Mouse (Mus musculus) small intestine, adult 2 months (tissue): ENCODE results near the gene Gm11634. TPM values are rescaled to one million over a fixed set of nuclear protein-coding genes. Genes with fewer than 3 reads are reported as not detected.
"Not testable (repeated sequence)": the region's sequence is repeated elsewhere in the genome, so short reads cannot be mapped to it uniquely, and the experiment has no call there.

Source experiments
- H3K27ac ChIP-seq: fragments of 200-500 bp; 2 replicates; pipeline ENCODE4 v1.5.1; 2012; ENCODE audit warnings: low read depth, low read length, control low read depth, inconsistent platforms; ENCODE audit not compliant: insufficient read depth
- H3K27me3 ChIP-seq: fragments of 200-500 bp; 2 replicates; pipeline ENCODE4 v1.6.1; 2012; ENCODE audit warnings: mild to moderate bottlenecking, moderate library complexity, low read length, inconsistent platforms; ENCODE audit not compliant: control insufficient read depth, insufficient read depth
- H3K36me3 ChIP-seq: fragments of 200-500 bp; 2 replicates; pipeline ENCODE4 v1.6.1; 2012; ENCODE audit warnings: mild to moderate bottlenecking, low read length, control low read depth, inconsistent platforms; ENCODE audit not compliant: control insufficient read depth, insufficient read depth
- H3K4me1 ChIP-seq: fragments of 200-500 bp; 2 replicates; pipeline ENCODE4 v1.6.1; 2012; ENCODE audit warnings: low read length, inconsistent platforms, mixed read lengths; ENCODE audit not compliant: control insufficient read depth, insufficient read depth, insufficient read length
- H3K4me3 ChIP-seq: fragments of 200-500 bp; 2 replicates; pipeline ENCODE4 v1.5.1; 2012; ENCODE audit warnings: low read depth, mild to moderate bottlenecking, control low read depth, inconsistent platforms, low read length, moderate library complexity
- CTCF ChIP-seq: fragments of 200-500 bp; IDR thresholded peaks from 2 replicates; pipeline ENCODE4 v1.5.1; 2012; ENCODE audit warnings: low read depth, mild to moderate bottlenecking, control low read depth, inconsistent platforms, low read length, moderate library complexity, mixed read lengths; ENCODE audit not compliant: insufficient replicate concordance, insufficient read length; ENCODE audit errors: extremely low read depth
- POLR2A ChIP-seq: fragments of 200-500 bp; IDR thresholded peaks from 2 replicates; pipeline ENCODE4 v1.6.1; 2012; ENCODE audit warnings: low read depth, mild to moderate bottlenecking, control low read depth, inconsistent platforms, low read length, moderate library complexity
- WGBS: fragments of 180-500 bp; shearing (Covaris S2); methylation state at CpG from one replicate; pipeline ENCODE4 v1.1.7; 2018; 5-methylcytosine and 5-hydroxymethylcytosine counted together
- polyA plus RNA-seq: library from polyadenylated mRNA; depleted of rRNA; stranded (reverse); fragments of >200 nt; gene quantifications from 2 replicates; pipeline ENCODE4 v1.2.3, GENCODE M21; 2012

The Gm11634 gene
- polyA plus RNA-seq, 1 experiment, result not detected

DNA sequence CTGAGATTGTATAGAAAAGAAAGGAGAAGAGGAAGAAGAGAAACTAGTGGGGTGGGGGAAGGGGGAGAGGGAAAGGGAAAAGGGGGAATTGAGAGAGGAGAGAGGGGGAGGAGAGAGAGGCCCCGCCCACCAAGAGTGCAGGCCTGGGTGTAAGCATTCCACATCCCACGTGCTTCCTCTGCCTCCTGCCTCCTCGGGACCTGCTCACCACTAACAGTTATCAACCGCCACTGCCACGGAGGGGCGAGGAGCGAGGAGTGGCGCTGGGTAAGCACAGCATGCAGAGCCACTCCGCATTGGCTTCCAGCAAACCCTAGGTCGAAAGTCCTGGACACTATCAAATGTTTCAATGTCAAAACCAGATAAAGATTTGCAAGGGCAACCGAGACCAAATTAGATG is 11.4 kb upstream of the Gm11634 start:
- H3K27me3 ChIP-seq, result no peaks in the 10 kb centered on the region
- no peak for TF ChIP-seq POLR2A
- TF ChIP-seq CTCF, result no peak
- H3K4me3 ChIP-seq, result no peak overlapping the region
- 7% methylated on average over 11 of the region's 11 CpGs for WGBS
- H3K4me1 ChIP-seq, result peaks cover 5% of the 10 kb centered on the region
- no peak overlapping the region for H3K27ac ChIP-seq
- no peaks in the 10 kb centered on the region for H3K36me3 ChIP-seq

DNA sequence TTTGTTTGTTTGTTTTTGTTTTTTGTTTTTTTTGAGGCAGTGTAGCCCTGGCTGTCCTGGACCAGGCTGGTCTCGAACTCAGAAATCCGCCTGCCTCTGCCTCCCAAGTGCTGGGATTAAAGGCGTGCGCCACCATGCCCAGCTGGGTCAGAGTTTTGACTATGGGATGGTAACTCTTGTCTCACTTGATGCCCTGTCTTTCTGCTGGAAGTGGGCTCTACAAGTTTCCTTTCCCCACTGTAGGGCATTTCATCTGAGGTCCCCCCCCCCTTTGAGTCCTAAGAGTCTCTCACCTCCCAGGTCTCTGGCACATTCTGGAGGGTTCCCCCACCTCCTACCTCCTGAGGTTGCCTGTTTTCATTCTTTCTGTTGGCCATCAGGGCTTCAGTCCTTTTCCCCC is 8.1 kb upstream of the Gm11634 start:
- H3K4me1 ChIP-seq, H3K4me3 ChIP-seq, H3K27me3 ChIP-seq, H3K27ac ChIP-seq, H3K36me3 ChIP-seq: not testable (repeated sequence)
- 80% methylated on average over 4 of the region's 4 CpGs for WGBS

DNA sequence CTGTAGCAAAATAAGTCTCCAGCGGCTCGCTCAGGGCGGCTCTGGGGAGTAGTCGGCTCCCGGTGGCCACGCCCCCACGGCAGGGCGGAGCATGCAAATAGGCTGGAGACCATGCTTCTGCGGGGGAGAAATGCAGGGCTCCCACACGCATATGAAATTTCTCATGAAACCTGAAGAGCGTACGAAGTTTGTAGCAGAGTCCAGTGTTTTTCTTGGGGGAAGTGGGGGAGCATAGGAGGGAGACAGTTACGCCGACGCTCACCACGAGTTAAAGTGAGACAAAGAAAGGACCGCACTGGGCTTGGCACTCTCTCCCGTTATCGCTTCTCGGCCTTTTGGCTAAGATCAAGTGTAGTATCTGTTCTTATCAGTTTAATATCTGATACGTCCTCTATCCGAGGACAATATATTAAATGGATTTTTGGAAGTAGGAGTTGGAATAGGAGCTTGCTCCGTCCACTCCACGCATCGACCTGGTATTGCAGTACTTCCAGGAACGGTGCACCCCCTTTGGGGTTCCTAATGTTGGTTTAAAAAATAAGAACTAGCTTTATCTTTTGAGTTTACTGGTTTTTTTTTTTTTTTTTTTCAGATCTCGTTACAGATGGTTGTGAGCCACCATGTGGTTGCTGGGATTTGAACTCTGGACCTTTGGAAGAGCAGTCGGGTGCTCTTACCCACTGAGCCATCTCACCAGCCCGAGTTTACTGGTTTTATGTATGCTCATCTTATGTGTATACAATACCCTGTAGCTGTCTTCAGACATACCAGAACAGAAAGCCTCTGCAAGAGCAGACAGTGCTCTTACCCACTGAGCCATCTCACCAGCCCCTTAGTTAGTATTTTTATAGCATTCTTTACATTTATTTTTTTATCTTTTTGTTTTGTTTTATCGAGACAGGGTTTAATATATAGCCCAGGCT is 5.7 kb upstream of the Gm11634 start:
- H3K4me1 ChIP-seq, H3K27me3 ChIP-seq, H3K27ac ChIP-seq, H3K36me3 ChIP-seq: not testable (repeated sequence)
- 0 out of 2 replicates have a peak, but pooled peaks have one; percentile 19 for TF ChIP-seq POLR2A
- 1% methylated on average over 30 of the region's 30 CpGs for WGBS
- peak overlapping the region; percentile 45 for H3K4me3 ChIP-seq

DNA sequence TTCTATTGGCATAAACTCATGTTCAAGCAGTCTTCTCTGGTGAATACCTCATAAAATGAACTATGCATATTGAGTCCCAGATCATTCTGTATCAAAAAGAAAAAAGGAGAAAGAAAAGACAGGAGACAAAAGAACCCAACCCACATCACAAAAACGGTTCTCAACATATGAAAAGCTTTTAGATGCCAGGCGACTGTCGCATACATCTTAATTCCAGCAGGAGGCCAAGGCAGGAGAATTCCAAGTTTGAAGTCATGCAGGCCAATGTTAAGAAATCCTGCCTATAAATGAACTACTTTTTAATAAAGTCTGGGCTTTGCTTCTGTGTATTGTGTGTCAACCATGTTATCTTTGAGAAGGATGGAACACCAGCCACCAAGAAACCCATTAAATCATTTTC is 5.1 kb upstream of the Gm11634 start:
- Histone ChIP-seq H3K27ac (no peak overlapping the region), H3K36me3 (no peaks in the 10 kb centered on the region), H3K4me1 (no peaks in the 10 kb centered on the region), H3K4me3 (no peak overlapping the region), H3K27me3 (no peaks in the 10 kb centered on the region)
- no peak for TF ChIP-seq POLR2A
- TF ChIP-seq CTCF, result no peak
- 10% methylated on average over 3 of the region's 3 CpGs for WGBS

DNA sequence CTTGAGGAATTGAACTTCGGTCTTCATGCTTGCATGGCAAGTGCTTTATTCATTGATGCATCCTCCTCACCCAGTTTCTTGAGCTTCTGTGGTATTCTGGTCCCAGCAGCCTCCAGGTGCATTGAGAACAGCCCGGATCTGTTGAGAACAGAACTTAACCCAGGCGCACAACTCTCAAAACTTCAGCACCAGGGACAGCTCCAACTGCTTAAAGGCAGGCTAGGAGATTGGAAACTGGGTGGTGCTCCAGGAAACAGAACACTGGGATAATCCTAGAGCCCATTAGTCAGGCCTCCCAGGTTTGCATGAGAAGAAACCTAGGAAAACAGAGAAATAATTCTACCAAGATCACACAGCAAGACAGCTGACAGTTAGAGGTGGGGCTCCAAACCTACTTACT is 3.4 kb upstream of the Gm11634 start:
- 11% methylated on average over 3 of the region's 3 CpGs for WGBS
- no peak overlapping the region for H3K27ac ChIP-seq
- no peaks in the 10 kb centered on the region for H3K27me3 ChIP-seq
- H3K4me1 ChIP-seq, result no peaks in the 10 kb centered on the region
- TF ChIP-seq CTCF, result no peak
- TF ChIP-seq POLR2A, result no peak
- no peaks in the 10 kb centered on the region for H3K36me3 ChIP-seq
- H3K4me3 ChIP-seq, result no peak overlapping the region

DNA sequence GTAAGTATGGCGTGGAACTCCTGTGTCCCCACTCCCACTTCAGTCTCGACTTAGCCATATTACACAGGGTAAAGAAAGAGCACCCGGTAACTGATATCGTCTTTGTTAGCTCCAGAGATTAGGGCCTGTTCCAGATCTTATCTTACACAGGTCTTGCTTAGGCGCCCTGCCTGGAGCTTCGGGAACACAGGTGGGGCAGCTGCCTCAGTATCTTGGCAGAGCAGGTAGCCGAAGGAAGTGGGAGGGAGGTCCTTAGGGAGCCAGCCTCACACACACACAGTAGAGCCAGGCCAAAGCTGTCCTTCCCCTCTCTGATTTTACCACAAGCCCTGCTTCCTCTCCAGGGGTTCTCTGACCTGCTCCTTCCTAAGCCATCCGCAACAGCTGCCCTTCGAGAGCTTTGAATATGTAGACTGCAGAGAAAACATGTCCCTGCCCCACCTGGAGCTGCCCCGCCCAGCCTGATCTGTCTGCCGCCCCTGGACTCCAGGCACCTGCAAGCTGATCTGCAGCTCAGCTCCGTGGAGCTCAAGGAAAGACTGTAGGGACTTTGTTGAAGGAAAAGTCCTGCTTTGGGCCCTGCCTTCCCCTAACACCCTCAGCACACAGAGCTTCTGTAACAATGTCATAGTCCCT is 8.9 kb downstream of the Gm11634 start:
- 30% methylated on average over 12 of the region's 12 CpGs for WGBS
- Histone ChIP-seq H3K4me3 (no peak overlapping the region), H3K4me1 (peaks cover 16% of the 10 kb centered on the region), H3K27me3 (no peaks in the 10 kb centered on the region), H3K27ac (peak overlapping the region; percentile 83), H3K36me3 (peaks cover 29% of the 10 kb centered on the region)
- TF ChIP-seq POLR2A, result no peak
- no peak for TF ChIP-seq CTCF

DNA sequence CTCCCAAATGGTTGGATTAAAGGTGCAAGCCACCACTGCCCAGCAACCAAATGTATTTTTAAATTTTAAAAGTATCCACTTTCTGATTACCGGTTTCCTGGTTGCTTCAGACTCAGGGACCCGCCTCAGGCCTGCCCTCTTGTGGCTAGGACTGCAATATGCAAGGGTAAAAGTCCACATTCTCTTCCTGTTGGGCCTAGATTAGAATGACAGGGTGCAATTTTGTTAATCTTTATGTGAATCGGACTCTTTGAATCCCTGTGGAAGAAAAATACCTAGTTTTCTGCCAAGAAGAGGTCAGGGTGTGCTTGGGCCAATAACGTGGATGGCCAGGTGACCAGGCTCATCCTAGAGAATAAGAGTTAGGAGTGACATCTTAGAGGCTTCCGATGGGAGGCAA is 9.6 kb downstream of the Gm11634 start:
- Histone ChIP-seq H3K4me1 (peaks cover 16% of the 10 kb centered on the region), H3K27me3 (no peaks in the 10 kb centered on the region), H3K36me3 (peaks cover 31% of the 10 kb centered on the region), H3K4me3 (no peak overlapping the region), H3K27ac (peak overlapping the region; percentile 83)
- 10% methylated on average over 5 of the region's 5 CpGs for WGBS
- TF ChIP-seq CTCF (peak; percentile 82; the same call in 1 of the 2 replicates), POLR2A (no peak)
